Mouse (Mus musculus) heart, postnatal 0 days (tissue): Measurements from ENCODE around the gene Pdpr. TPM values are rescaled to one million over a fixed set of nuclear protein-coding genes. Genes with fewer than 3 reads are reported as not detected.
"Not testable (repeated sequence)": the region's sequence is repeated elsewhere in the genome, so short reads cannot be mapped to it uniquely, and the experiment has no call there.

Source experiments
- ATAC-seq: fragments of 200-750 bp; cut with Nextera tagmentation; 2 replicates; pipeline ENCODE4 v1.8.0; 2017; ENCODE audit warnings: low read depth, moderate number of reproducible peaks, moderate library complexity; ENCODE audit not compliant: insufficient read depth
- DNase-seq: peaks from one replicate; pipeline ENCODE4 v3.0.0-alpha.2; 2016; ENCODE audit warnings: low spot score
- H3K27ac ChIP-seq: fragments of 300-500 bp; sonication (generic); 2 replicates; pipeline ENCODE4 v1.5.1; 2014; ENCODE audit warnings: low read depth, mild to moderate bottlenecking
- H3K27me3 ChIP-seq: fragments of 300-500 bp; sonication (generic); 2 replicates; pipeline ENCODE4 v1.6.1; 2014; ENCODE audit warnings: low read length, mixed read lengths; ENCODE audit not compliant: control insufficient read depth, insufficient read depth
- H3K36me3 ChIP-seq: fragments of 300-500 bp; sonication (generic); replicated peaks from 2 replicates; pipeline ENCODE4 v1.6.1; 2014; ENCODE audit warnings: low read length, mixed read lengths; ENCODE audit not compliant: control insufficient read depth, insufficient read depth
- H3K4me1 ChIP-seq: fragments of 300-500 bp; sonication (generic); 2 replicates; pipeline ENCODE4 v1.6.1; 2014; ENCODE audit warnings: antibody characterized with exemption; ENCODE audit not compliant: control insufficient read depth, insufficient read depth
- H3K4me2 ChIP-seq: fragments of 300-500 bp; sonication (generic); 2 replicates; pipeline ENCODE4 v1.6.1; 2014; ENCODE audit warnings: low read depth, mild to moderate bottlenecking, low read length, moderate library complexity
- H3K4me3 ChIP-seq: fragments of 300-500 bp; sonication (generic); 2 replicates; pipeline ENCODE4 v1.5.1; 2014; ENCODE audit warnings: low read depth, low read length
- H3K9ac ChIP-seq: fragments of 300-500 bp; sonication (generic); replicated peaks from 2 replicates; pipeline ENCODE4 v1.6.1; 2014; ENCODE audit warnings: low read depth, low read length, mixed read lengths
- H3K9me3 ChIP-seq: fragments of 300-500 bp; sonication (generic); replicated peaks from 2 replicates; pipeline ENCODE4 v1.6.1; 2016; ENCODE audit warnings: low read length; ENCODE audit not compliant: control insufficient read depth
- CTCF ChIP-seq: IDR thresholded peaks from 2 replicates; pipeline ENCODE4 v1.5.1; 2016; ENCODE audit warnings: antibody characterized with exemption, control low read depth, low read depth
- EP300 ChIP-seq: IDR thresholded peaks from 2 replicates; pipeline ENCODE4 v1.6.1; 2016; ENCODE audit warnings: antibody characterized with exemption, low read depth
- WGBS: fragments of 180-500 bp; shearing (Covaris S2); extraction: QIAGEN DNeasy Blood & Tissue Kit; methylation state at CpG from one replicate; pipeline ENCODE4 v1.1.7; 2014; 5-methylcytosine and 5-hydroxymethylcytosine counted together
- polyA plus RNA-seq: library from polyadenylated mRNA; unstranded; fragments of >200 nt; fragmentation: Nextera tagmentation; extraction: Ambion mirVana; gene quantifications from 2 replicates; pipeline ENCODE4 v1.2.1, GENCODE M21; 2015
- total RNA-seq: library from RNA; depleted of rRNA; stranded (reverse); fragments of >200 nt; gene quantifications from 2 replicates; pipeline ENCODE4 v1.2.3, GENCODE M21; 2014; ENCODE audit warnings: low replicate concordance

The Pdpr gene
- total and polyA plus RNA-seq, 2 experiments from 2014 or later, result 17.9 to 67.8 TPM

GRCm38 (mm10) chr8:111114891-111115290 lies 20.5 kb downstream of the Pdpr start:
- ATAC-seq, result no peak

GRCm38 (mm10) chr8:111119481-111119880 lies 25.1 kb downstream of the Pdpr start:
- Histone ChIP-seq H3K36me3 (peaks cover 89% of the 10 kb centered on the region), H3K9me3 (no peaks in the 10 kb centered on the region), H3K27me3 (no peaks in the 10 kb centered on the region), H3K9ac (no peak overlapping the region), H3K4me1 (no peaks in the 10 kb centered on the region), H3K4me3 (no peak overlapping the region), H3K4me2 (no peak overlapping the region), H3K27ac (no peak overlapping the region)
- no peak for TF ChIP-seq CTCF
- TF ChIP-seq EP300, result no peak
- WGBS, result 94% methylated on average over 3 of the region's 3 CpGs
- no peak for DNase-seq
- ATAC-seq, result no peak

More at GRCm38 (mm10) chr8:111114891-111115290, 20.5 kb downstream of the Pdpr start:
- Histone ChIP-seq H3K9ac (no peak overlapping the region), H3K27me3 (no peaks in the 10 kb centered on the region), H3K4me1 (no peaks in the 10 kb centered on the region), H3K27ac (no peak overlapping the region), H3K4me2 (no peak overlapping the region), H3K36me3 (peaks cover 83% of the 10 kb centered on the region), H3K4me3 (no peak overlapping the region), H3K9me3 (no peaks in the 10 kb centered on the region)
- DNase-seq, result no peak
- 97% methylated on average over 5 of the region's 5 CpGs for WGBS
- TF ChIP-seq CTCF (no peak), EP300 (no peak)

GRCm38 (mm10) chr8:111130756-111131155 lies 36.3 kb downstream of the Pdpr start:
- Histone ChIP-seq H3K4me3 (no peak overlapping the region), H3K9ac (no peak overlapping the region), H3K9me3 (no peaks in the 10 kb centered on the region), H3K4me2 (no peak overlapping the region), H3K36me3 (peaks cover 85% of the 10 kb centered on the region), H3K27me3 (no peaks in the 10 kb centered on the region), H3K27ac (no peak overlapping the region), H3K4me1 (no peaks in the 10 kb centered on the region)
- no peak for ATAC-seq
- 83% methylated on average over 2 of the region's 2 CpGs for WGBS
- DNase-seq, result no peak
- TF ChIP-seq EP300 (no peak), CTCF (no peak)

GRCm38 (mm10) chr8:111142521-111142920 lies 48.1 kb downstream of the Pdpr start:
- TF ChIP-seq CTCF, result no peak
- no peak for TF ChIP-seq EP300
- no peak overlapping the region for H3K27ac ChIP-seq
- peaks cover 24% of the 10 kb centered on the region for H3K36me3 ChIP-seq
- DNase-seq, result no peak
- ATAC-seq, result no peak
- no peak overlapping the region for H3K9ac ChIP-seq
- no peaks in the 10 kb centered on the region for H3K9me3 ChIP-seq
- no peaks in the 10 kb centered on the region for H3K4me1 ChIP-seq
- H3K27me3 ChIP-seq, result no peaks in the 10 kb centered on the region
- no peak overlapping the region for H3K4me2 ChIP-seq
- no peak overlapping the region for H3K4me3 ChIP-seq

DNA sequence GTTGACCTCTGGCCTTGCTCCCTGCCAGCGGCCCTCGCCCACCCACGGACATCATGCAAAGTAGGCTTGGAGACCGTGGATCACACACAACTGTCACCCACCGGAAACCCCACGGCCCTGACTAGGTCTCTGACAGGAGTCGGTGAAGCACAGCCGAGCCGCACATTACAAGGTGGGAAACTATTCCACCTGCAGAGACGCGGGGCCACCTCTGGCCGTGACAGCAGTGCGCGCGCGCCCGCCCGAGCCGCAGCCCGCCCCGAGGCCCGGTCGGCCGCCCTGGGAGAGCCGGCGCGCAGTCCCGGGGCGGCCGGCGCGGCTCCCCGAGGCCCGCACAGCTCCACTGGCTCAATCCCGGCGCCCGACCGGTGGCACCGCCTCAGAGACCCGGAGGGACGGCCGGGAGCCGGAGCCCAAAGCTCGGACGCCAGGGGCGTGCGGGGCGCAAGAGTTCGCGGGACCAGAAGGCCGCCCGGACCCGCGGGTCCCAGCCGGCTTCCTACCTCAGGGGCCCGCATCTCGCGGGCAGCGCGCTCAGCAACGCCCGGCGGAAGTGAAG lies 50.5 kb downstream of the Pdpr start:
- not testable (repeated sequence) for H3K36me3 ChIP-seq, DNase-seq, H3K4me1 ChIP-seq, H3K9me3 ChIP-seq, H3K27me3 ChIP-seq
- peak overlapping the region; percentile 80 for H3K9ac ChIP-seq
- H3K27ac ChIP-seq, result peak overlapping the region; percentile 68
- under 1% methylated on average over 49 of the region's 63 CpGs for WGBS
- H3K4me2 ChIP-seq, result peak overlapping the region; percentile 84
- peak; percentile 52 for ATAC-seq
- peak overlapping the region; percentile 67 for H3K4me3 ChIP-seq

DNA sequence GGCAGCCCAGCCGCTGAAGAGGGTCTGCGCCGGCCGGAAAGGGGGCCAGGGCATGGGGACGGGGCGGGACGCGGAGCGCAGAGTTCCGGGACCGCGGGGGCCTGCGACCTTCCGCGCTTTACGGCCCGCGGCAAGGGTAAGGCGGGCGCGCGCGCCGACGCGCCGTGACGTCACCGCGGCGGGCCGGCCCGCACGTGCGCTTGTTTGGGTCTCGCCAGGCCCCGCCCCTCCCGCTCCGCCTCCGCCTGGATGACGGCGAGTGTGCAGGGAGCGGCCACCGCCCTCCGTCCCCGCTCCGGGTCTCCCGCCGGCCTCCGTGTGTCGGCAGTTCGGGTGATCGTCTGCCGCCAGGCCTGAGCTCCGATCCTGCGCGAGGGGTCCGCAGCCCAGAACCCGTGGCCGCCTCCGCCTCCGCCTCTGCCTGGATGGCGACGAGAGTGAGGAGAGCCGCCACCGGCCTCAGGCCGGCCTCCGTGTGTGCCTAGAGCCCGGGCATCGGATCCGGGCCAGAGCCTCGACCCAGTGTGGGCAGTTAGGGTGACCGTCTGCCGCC lies 51.1 kb downstream of the Pdpr start:
- H3K27ac ChIP-seq, result peak overlapping the region; percentile 68
- H3K9ac ChIP-seq, result peak overlapping the region; percentile 80
- 0% methylated on average over 40 of the region's 74 CpGs for WGBS
- not testable (repeated sequence) for H3K36me3 ChIP-seq, H3K27me3 ChIP-seq, H3K9me3 ChIP-seq, H3K4me1 ChIP-seq
- H3K4me3 ChIP-seq, result peak overlapping the region; percentile 67
- peak; percentile 82 for DNase-seq
- ATAC-seq, result peak; percentile 94
- peak overlapping the region; percentile 85 for H3K4me2 ChIP-seq
